Mouse (Mus musculus) MEL (cell line): ENCODE results near the gene Dapk3. TPM values are rescaled to one million over a fixed set of nuclear protein-coding genes. Genes with fewer than 3 reads are reported as not detected.

Experiments used
- DNase-seq: peaks from one replicate; pipeline ENCODE4 v3.0.0; 2011; ENCODE audit warnings: low read depth, low spot score
- H3K27ac ChIP-seq: 2 replicates; pipeline ENCODE4 v1.5.1; 2012; ENCODE audit warnings: low read depth, mild to moderate bottlenecking, control low read depth, low read length, moderate library complexity; ENCODE audit not compliant: control insufficient read depth
- H3K27me3 ChIP-seq, 2 experiments: fragments of 150-350 bp in 1 of 2; sonication (generic) in 1 of 2; 2 replicates each; pipeline ENCODE4 v1.6.1; 2012; ENCODE audit warnings: low read length in 2 of 2, mild to moderate bottlenecking in 2 of 2, improper control_type of control experiment in 1 of 2, moderate library complexity in 1 of 2; ENCODE audit not compliant: insufficient read depth in 2 of 2, control insufficient read depth in 1 of 2
- H3K36me3 ChIP-seq, 2 experiments: 2 replicates each; pipeline ENCODE4 v1.6.1; 2012 to 2014; ENCODE audit warnings: low read length in 2 of 2, improper control_type of control experiment in 1 of 2, inconsistent platforms in 1 of 2, mild to moderate bottlenecking in 1 of 2; ENCODE audit not compliant: insufficient read depth in 2 of 2, control insufficient read depth in 1 of 2
- H3K4me1 ChIP-seq, 2 experiments: fragments of 150-350 bp in 1 of 2; sonication (generic) in 1 of 2; 2 replicates each; pipeline ENCODE4 v1.6.1; 2012; ENCODE audit warnings: low read length in 2 of 2, improper control_type of control experiment in 1 of 2, mild to moderate bottlenecking in 1 of 2; ENCODE audit not compliant: insufficient read depth in 2 of 2, control insufficient read depth in 1 of 2
- H3K4me3 ChIP-seq, 2 experiments: fragments of 150-350 bp in 1 of 2; sonication (generic) in 1 of 2; 2 replicates each; pipeline ENCODE4 v1.5.1; 2012; ENCODE audit warnings: low read depth in 2 of 2, low read length in 2 of 2, mild to moderate bottlenecking in 2 of 2, moderate library complexity in 2 of 2, control low read depth in 1 of 2, improper control_type of control experiment in 1 of 2; ENCODE audit not compliant: control insufficient read depth in 1 of 2, insufficient read depth in 1 of 2
- H3K79me2 ChIP-seq: 2 replicates; pipeline ENCODE4 v1.6.1; 2012; ENCODE audit warnings: mild to moderate bottlenecking, low read length, moderate library complexity; ENCODE audit not compliant: control insufficient read depth, poor library complexity, insufficient read depth
- H3K9ac ChIP-seq: 2 replicates; pipeline ENCODE4 v1.6.1; 2012; ENCODE audit warnings: low read depth, mild to moderate bottlenecking, control low read depth, low read length, moderate library complexity; ENCODE audit not compliant: control insufficient read depth, poor library complexity, severe bottlenecking
- H3K9me3 ChIP-seq: fragments of 150-350 bp; sonication (generic); replicated peaks from 2 replicates; pipeline ENCODE4 v1.6.1; 2012; ENCODE audit warnings: mild to moderate bottlenecking, low read length, improper control_type of control experiment, moderate library complexity; ENCODE audit not compliant: insufficient read depth
- BHLHE40 ChIP-seq: IDR thresholded peaks from 2 replicates; pipeline ENCODE4 v1.6.1; 2012; ENCODE audit warnings: low read depth, mild to moderate bottlenecking, inconsistent platforms, low read length, improper control_type of control experiment, borderline replicate concordance
- CHD2 ChIP-seq: IDR thresholded peaks from 2 replicates; pipeline ENCODE4 v1.6.1; 2011; ENCODE audit warnings: low read length, improper control_type of control experiment
- ELF1 ChIP-seq: IDR thresholded peaks from 2 replicates; pipeline ENCODE4 v1.6.1; 2014; ENCODE audit warnings: low read depth, mild to moderate bottlenecking, inconsistent platforms, low read length, improper control_type of control experiment, moderate library complexity
- EP300 ChIP-seq, 2 experiments: IDR thresholded peaks; 2 replicates each; pipeline ENCODE4 v1.6.1; 2011; ENCODE audit warnings: improper control_type of control experiment in 2 of 2, low read length in 2 of 2, low read depth in 1 of 2, mild to moderate bottlenecking in 1 of 2
- ETS1 ChIP-seq: IDR thresholded peaks from 2 replicates; pipeline ENCODE4 v1.6.1; 2012; ENCODE audit warnings: low read depth, mild to moderate bottlenecking, inconsistent platforms, low read length, improper control_type of control experiment, moderate library complexity
- GATA1 ChIP-seq: IDR thresholded peaks from 2 replicates; pipeline ENCODE4 v1.6.1; 2011; ENCODE audit warnings: low read depth, low read length, improper control_type of control experiment
- HCFC1 ChIP-seq: IDR thresholded peaks from 2 replicates; pipeline ENCODE4 v1.6.1; 2012; ENCODE audit warnings: low read depth, mild to moderate bottlenecking, inconsistent platforms, low read length, improper control_type of control experiment, moderate library complexity
- JUND ChIP-seq: IDR thresholded peaks from 2 replicates; pipeline ENCODE4 v1.6.1; 2011; ENCODE audit warnings: low read depth, mild to moderate bottlenecking, improper control_type of control experiment, low read length
- KAT2A ChIP-seq: conservative IDR thresholded peaks from 2 replicates; pipeline ENCODE4 v1.6.1; 2012; ENCODE audit warnings: low read depth, low read length, improper control_type of control experiment, inconsistent platforms
- MAFK ChIP-seq: IDR thresholded peaks from 2 replicates; pipeline ENCODE4 v1.6.1; 2011; ENCODE audit warnings: low read depth, mild to moderate bottlenecking, low read length, improper control_type of control experiment, borderline replicate concordance
- MAX ChIP-seq: IDR thresholded peaks from 2 replicates; pipeline ENCODE4 v1.6.1; 2011; ENCODE audit warnings: low read length, improper control_type of control experiment
- MEF2A ChIP-seq: IDR thresholded peaks from 2 replicates; pipeline ENCODE4 v1.6.1; 2014; ENCODE audit warnings: low read depth, mild to moderate bottlenecking, inconsistent platforms, low read length, improper control_type of control experiment; ENCODE audit not compliant: poor library complexity, insufficient replicate concordance, severe bottlenecking; ENCODE audit errors: extremely low read depth
- MYC ChIP-seq: IDR thresholded peaks from 2 replicates; pipeline ENCODE4 v1.6.1; 2011; ENCODE audit warnings: low read depth, mild to moderate bottlenecking, low read length, improper control_type of control experiment, moderate library complexity
- NELFE ChIP-seq: IDR thresholded peaks from 2 replicates; pipeline ENCODE4 v1.6.1; 2011; ENCODE audit warnings: low read depth, low read length, improper control_type of control experiment
- POLR2A ChIP-seq, 2 experiments: IDR thresholded peaks; 2 replicates each; pipeline ENCODE4 v1.6.1; 2011 to 2012; ENCODE audit warnings: low read length in 2 of 2, mild to moderate bottlenecking in 2 of 2, control low read depth in 1 of 2, improper control_type of control experiment in 1 of 2, low read depth in 1 of 2, moderate library complexity in 1 of 2; ENCODE audit not compliant: control insufficient read depth in 1 of 2, insufficient read depth in 1 of 2, poor library complexity in 1 of 2
- POLR2AphosphoS2 ChIP-seq: IDR thresholded peaks from 2 replicates; pipeline ENCODE4 v1.6.1; 2011; ENCODE audit warnings: low read length, improper control_type of control experiment
- POLR2AphosphoS5 ChIP-seq: IDR thresholded peaks from 2 replicates; pipeline ENCODE4 v1.6.1; 2012; ENCODE audit warnings: low read depth, borderline replicate concordance, mild to moderate bottlenecking, inconsistent platforms, low read length, moderate library complexity, mixed read lengths
- RAD21 ChIP-seq: IDR thresholded peaks from 2 replicates; pipeline ENCODE4 v1.6.1; 2011; ENCODE audit warnings: mild to moderate bottlenecking, low read depth, low read length, improper control_type of control experiment
- TAL1 ChIP-seq: IDR thresholded peaks from 2 replicates; pipeline ENCODE4 v1.6.1; 2012; ENCODE audit warnings: mild to moderate bottlenecking, inconsistent platforms, low read length, moderate library complexity, mixed read lengths
- TCF12 ChIP-seq: IDR thresholded peaks from 2 replicates; pipeline ENCODE4 v1.6.1; 2014; ENCODE audit warnings: low read depth, mild to moderate bottlenecking, inconsistent platforms, low read length, improper control_type of control experiment, moderate library complexity
- UBTF ChIP-seq: IDR thresholded peaks from 2 replicates; pipeline ENCODE4 v1.6.1; 2012; ENCODE audit warnings: low read depth, mild to moderate bottlenecking, inconsistent platforms, low read length, improper control_type of control experiment, moderate library complexity, borderline replicate concordance; ENCODE audit not compliant: insufficient read depth
- USF1 ChIP-seq: IDR thresholded peaks from 2 replicates; pipeline ENCODE4 v1.6.1; 2014; ENCODE audit warnings: low read depth, mild to moderate bottlenecking, inconsistent platforms, low read length, improper control_type of control experiment, moderate library complexity
- USF2 ChIP-seq, 2 experiments: IDR thresholded peaks; 2 replicates each; pipeline ENCODE4 v1.6.1; 2011 to 2012; ENCODE audit warnings: improper control_type of control experiment in 2 of 2, low read length in 2 of 2, borderline replicate concordance in 1 of 2, inconsistent platforms in 1 of 2, low read depth in 1 of 2, mild to moderate bottlenecking in 1 of 2; ENCODE audit not compliant: insufficient read depth in 1 of 2
- ZC3H11A ChIP-seq: IDR thresholded peaks from 2 replicates; pipeline ENCODE4 v1.6.1; 2012; ENCODE audit warnings: low read depth, mild to moderate bottlenecking, inconsistent platforms, low read length, improper control_type of control experiment
- ZKSCAN1 ChIP-seq: IDR thresholded peaks from 2 replicates; pipeline ENCODE4 v1.6.1; 2012; ENCODE audit warnings: low read depth, mild to moderate bottlenecking, inconsistent platforms, low read length, improper control_type of control experiment, moderate library complexity
- ZMIZ1 ChIP-seq: IDR thresholded peaks from 2 replicates; pipeline ENCODE4 v1.6.1; 2012; ENCODE audit warnings: low read depth, mild to moderate bottlenecking, inconsistent platforms, low read length, improper control_type of control experiment, moderate library complexity
- polyA plus RNA-seq, 2 experiments: library from polyadenylated mRNA; stranded (reverse) in 1 of 2; unstranded in 1 of 2; fragments of >175 nt in 1 of 2; fragments of >200 nt in 1 of 2; gene quantifications; 2 replicates each; pipeline versions ENCODE4 v1.2.1 to v1.2.4; 2012; ENCODE audit warnings: low replicate concordance in 2 of 2, low read depth in 1 of 2; ENCODE audit not compliant: insufficient read length in 2 of 2, insufficient read depth in 1 of 2, missing spikeins in 1 of 2
- total RNA-seq: library from RNA; depleted of rRNA; stranded (reverse); fragments of 300-350 nt; gene quantifications from 2 replicates; pipeline ENCODE4 v1.2.3, GENCODE M21; 2012

Gene Dapk3
- total and polyA plus RNA-seq, 3 experiments: 42.3 to 79.1 TPM; not detected in 1

- Histone ChIP-seq H3K4me3 (no peak overlapping the region), H3K9ac (no peak overlapping the region), H3K9me3 (no peaks in the 10 kb centered on the region), H3K36me3 (peaks cover 7 to 12% of the 10 kb centered on the region in 2 experiments), H3K4me1 (peaks cover 2 to 11% of the 10 kb centered on the region in 2 experiments; a peak in 3 of 4 replicates), H3K79me2 (peaks cover 89% of the 10 kb centered on the region), H3K27me3 (no peaks in the 10 kb centered on the region), H3K27ac (no peak overlapping the region)
- DNase-seq: no peak
- no peak for TF ChIP-seq MAX
- TF ChIP-seq POLR2A (IDR thresholded peaks at IDR 0.05; ENCODE audit: control insufficient read depth in 1 of 2, insufficient read depth in 1 of 2, low read depth in 1 of 2, low read length in 2 of 2, poor library complexity in 1 of 2): no peak
- TF ChIP-seq GATA1: no peak
- no peak for TF ChIP-seq NELFE
- TF ChIP-seq USF1: no peak
- TF ChIP-seq ZKSCAN1: no peak
- TF ChIP-seq CHD2: no peak
- TF ChIP-seq POLR2AphosphoS5: no peak
- no peak for TF ChIP-seq ZMIZ1
- TF ChIP-seq TAL1: no peak
- no peak for TF ChIP-seq USF2 (IDR thresholded peaks at IDR 0.05; ENCODE audit: borderline replicate concordance in 1 of 2, insufficient read depth in 1 of 2, low read depth in 1 of 2, low read length in 2 of 2)
- TF ChIP-seq ELF1: no peak
- TF ChIP-seq KAT2A: no peak
Observed at GRCm38 (mm10) chr10:81140717-81141454, 41.9 kb upstream of the Dapk3 start.

- Histone ChIP-seq H3K4me3 (no peak overlapping the region), H3K27ac (no peak overlapping the region), H3K79me2 (peaks cover 92% of the 10 kb centered on the region)
Observed at GRCm38 (mm10) chr10:81141455-81142210, 41.2 kb upstream of the Dapk3 start.

More at GRCm38 (mm10) chr10:81141455-81142210, 41.2 kb upstream of the Dapk3 start:
- no peak for TF ChIP-seq ETS1
- no peak for TF ChIP-seq KAT2A
- TF ChIP-seq ZMIZ1: no peak
- no peak for TF ChIP-seq MAFK
- no peak for TF ChIP-seq NELFE
- TF ChIP-seq BHLHE40: no peak
- no peak for TF ChIP-seq CHD2
- TF ChIP-seq ZC3H11A: no peak
- no peak for TF ChIP-seq MEF2A
- no peak for TF ChIP-seq MAX
- no peak for TF ChIP-seq RAD21
- TF ChIP-seq EP300 (IDR thresholded peaks at IDR 0.05; ENCODE audit: low read depth in 1 of 2, low read length in 2 of 2): no peak
- TF ChIP-seq POLR2AphosphoS2: no peak
- no peak for TF ChIP-seq TCF12
- TF ChIP-seq ELF1: no peak
- TF ChIP-seq UBTF: no peak
- no peak for TF ChIP-seq JUND
- TF ChIP-seq HCFC1: no peak
- TF ChIP-seq MYC: no peak
- no peak for TF ChIP-seq TAL1
- H3K36me3 ChIP-seq: peaks cover 9 to 12% of the 10 kb centered on the region in 2 experiments
- H3K27me3 ChIP-seq: no peaks in the 10 kb centered on the region
- peaks cover 2 to 11% of the 10 kb centered on the region in 2 experiments; a peak in 3 of 4 replicates for H3K4me1 ChIP-seq
- no peaks in the 10 kb centered on the region for H3K9me3 ChIP-seq
- no peak overlapping the region for H3K9ac ChIP-seq
- no peak for DNase-seq
